ENCODE assay signal across 9 mouse cellular contexts in the genomic region with DNA sequence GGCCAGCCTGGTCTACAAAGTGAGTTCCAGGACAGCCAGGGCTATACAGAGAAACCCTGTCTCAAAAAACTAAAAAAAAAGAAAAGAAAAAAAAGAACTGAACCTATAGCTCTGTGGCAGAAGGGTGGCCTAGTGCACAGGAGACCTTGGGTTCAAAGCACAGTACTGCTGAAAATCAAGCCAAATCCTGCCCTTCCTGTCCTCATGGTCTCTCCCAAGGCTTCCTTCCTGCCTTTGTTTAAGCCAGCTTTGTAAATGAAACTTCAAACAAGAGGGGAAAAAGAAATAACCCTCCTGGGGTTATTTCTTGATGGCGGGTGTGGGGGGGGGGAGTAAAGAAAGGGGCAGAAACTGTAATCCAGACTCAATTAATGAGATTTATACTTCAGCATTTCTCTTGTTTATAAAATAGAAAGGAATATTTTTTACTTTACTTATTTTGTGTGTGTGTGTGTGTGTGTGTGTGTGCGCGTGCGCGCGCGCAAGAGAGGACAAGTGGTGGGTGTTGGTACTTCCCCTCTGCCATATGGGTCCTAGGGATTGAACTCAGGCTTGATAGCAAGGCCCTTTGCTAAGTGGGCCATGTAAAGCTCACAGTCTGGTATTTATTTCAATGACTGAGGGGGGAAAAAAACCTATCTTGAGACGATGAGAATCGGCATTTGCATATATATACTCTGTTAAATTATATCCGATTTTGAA. TPM values are rescaled to one million over a fixed set of nuclear protein-coding genes. Genes with fewer than 3 reads are reported as not detected.
A peak's percentile ranks its signal among the peaks of the same experiment; 100 is the strongest.
DNase-seq lines count a peak whose midpoint lies in the region; ATAC-seq and TF ChIP-seq lines count a peak whose summit lies in the region.
"Had no signal": no experiment of that assay in that cellular context is flagged by ENCODE, and none has a peak within 500 bp of the region (broad histone marks: within the 10 kb centered on the region; RNA-seq: fewer than 3 reads in every experiment).

No protein-coding gene starts in this region.

- ATAC-seq in megakaryocyte, adult 5-6 weeks (ENCODE audit: poor library complexity, severe bottlenecking), result no peak
- no peak for ATAC-seq in lung, postnatal 0 days

- DNase-seq in embryo, embryonic 10 days (ENCODE audit: low spot score), result peak; percentile 17
- no peak for DNase-seq in embryo, embryonic 9.5 days (ENCODE audit: extremely low spot score)
- DNase-seq in induced T-regulatory cell, adult 2 months (ENCODE audit: low read depth), result peak; percentile 27
- peak; percentile 59 for DNase-seq in lung, postnatal 0 days (ENCODE audit: low spot score)
- no peak for DNase-seq in layer of hippocampus, postnatal 36 days
- DNase-seq in left cerebral cortex, adult 8-10 months (ENCODE audit: low spot score in 2 of 2), result no peak
- DNase-seq: adrenal gland, postnatal 25 days had no signal

- no peak overlapping the region for H3K9ac ChIP-seq in lung, postnatal 0 days (replicated peaks; ENCODE audit: low read depth)

- no peaks in the 10 kb centered on the region for H3K27me3 ChIP-seq in megakaryocyte, embryonic 14.5 days (replicated peaks)
- H3K27me3 ChIP-seq in lung, postnatal 0 days (replicated peaks; ENCODE audit: insufficient read depth, low read length), result no peaks in the 10 kb centered on the region

- H3K36me3 ChIP-seq in megakaryocyte, embryonic 14.5 days (replicated peaks; ENCODE audit: low read length), result peaks cover 15% of the 10 kb centered on the region
- no peaks in the 10 kb centered on the region for H3K36me3 ChIP-seq in lung, postnatal 0 days (ENCODE audit: insufficient read depth, low read length)

- H3K4me1 ChIP-seq in megakaryocyte, embryonic 14.5 days, result peaks cover 60% of the 10 kb centered on the region
- peaks cover 6% of the 10 kb centered on the region for H3K4me1 ChIP-seq in lung, postnatal 0 days (ENCODE audit: insufficient read depth, low read depth, low read length)

- H3K4me3 ChIP-seq in megakaryocyte, embryonic 14.5 days (replicated peaks), result peak overlapping the region; percentile 26
- no peak overlapping the region for H3K4me3 ChIP-seq in lung, postnatal 0 days (ENCODE audit: low read depth, low read length)

- peak overlapping the region; percentile 81; the same call in 1 of the 2 replicates for H3K4me2 ChIP-seq in lung, postnatal 0 days (replicated peaks; ENCODE audit: low read depth, low read length)

- TF ChIP-seq EP300 in lung, postnatal 0 days (IDR thresholded peaks at IDR 0.05), result peak; percentile 61

- 77% methylated on average over 10 of the region's 10 CpGs for whole genome bisulfite sequencing in lung, postnatal 0 days

- peaks cover 9% of the 10 kb centered on the region; the same call in 1 of the 2 replicates for H3K9me3 ChIP-seq in megakaryocyte, embryonic 14.5 days
- no peaks in the 10 kb centered on the region for H3K9me3 ChIP-seq in lung, postnatal 0 days (ENCODE audit: low read length)

- peak; percentile 23 for TF ChIP-seq CTCF in lung, postnatal 0 days (IDR thresholded peaks at IDR 0.05)

- H3K27ac ChIP-seq in lung, postnatal 0 days (ENCODE audit: low read length), result peak overlapping the region; percentile 93

RNA-seq across cellular contexts. Expression of a gene that starts 1.4 kb away (rescaled TPM):
- 4.1 and 9.4 TPM in 2 replicates for polyA plus RNA-seq in megakaryocyte, embryonic 14.5 days (2012; ENCODE audit: insufficient read depth, low replicate concordance)
- 2.3 and 2.8 TPM in 2 replicates for total RNA-seq in megakaryocyte, adult 5-6 weeks (2015)
- 3.3 and 3.7 TPM in 2 replicates for total RNA-seq in megakaryocyte, adult 5-6 weeks (2017)
- 7.1 and 9.4 TPM in 2 replicates for polyA plus RNA-seq in lung, postnatal 0 days (2015; fragmentation: Nextera tagmentation; extraction: Ambion mirVana)
- total RNA-seq in layer of hippocampus, postnatal 36 days (2021), result 10 to 100 TPM; 14.6 to 15.3 TPM
- total RNA-seq in left cerebral cortex, adult 8-10 months (2022), result 10 to 100 TPM; 12.3 to 13.6 (median 12.4) TPM

RNA-seq across cellular contexts. Expression of a gene that starts 24.9 kb away (rescaled TPM):
- polyA plus RNA-seq in megakaryocyte, embryonic 14.5 days (2012; ENCODE audit: insufficient read depth, low replicate concordance), result 155 and 278 TPM in 2 replicates
- 281 and 289 TPM in 2 replicates for total RNA-seq in megakaryocyte, adult 5-6 weeks (2015)
- 107 and 130 TPM in 2 replicates for total RNA-seq in megakaryocyte, adult 5-6 weeks (2017)
- 317 and 344 TPM in 2 replicates for polyA plus RNA-seq in lung, postnatal 0 days (2015; fragmentation: Nextera tagmentation; extraction: Ambion mirVana)
- total RNA-seq in layer of hippocampus, postnatal 36 days (2021), result 100 to 1,000 TPM; 204 to 217 TPM
- total RNA-seq in left cerebral cortex, adult 8-10 months (2022), result 100 to 1,000 TPM; 174 to 195 (median 178) TPM

Comparison
In these comparisons a context has a peak if more than half of its experiments do, and no peak if none do; other contexts are left out.
1. DNase-seq: peak in embryo, embryonic 10 days (single experiment), induced T-regulatory cell, adult 2 months (single experiment) and lung, postnatal 0 days (single experiment); none in embryo, embryonic 9.5 days (single experiment), layer of hippocampus, postnatal 36 days (0 of 2) and left cerebral cortex, adult 8-10 months (0 of 2).